Mouse (Mus musculus): Measurements from ENCODE around the gene Pmpca. TPM values are rescaled to one million over a fixed set of nuclear protein-coding genes. Genes with fewer than 3 reads are reported as not detected.

The Pmpca gene
- polyA plus RNA-seq, 1 experiment = 21.2 TPM

GRCm38 (mm10) chr2:26403306-26403705 is 14.2 kb downstream of the Pmpca start:
- DNase-seq (ENCODE audit: low read depth in 1 of 2, low spot score in 2 of 2) = no peak
- no peaks in the 10 kb centered on the region for H3K27me3 ChIP-seq (ENCODE audit: control insufficient read depth, insufficient read depth, low read length)
- H3K27ac ChIP-seq (ENCODE audit: insufficient read depth, low read length) = no peak overlapping the region
- H3K4me3 ChIP-seq (ENCODE audit: extremely low read depth, insufficient read depth, insufficient read length) = no peak overlapping the region
- H3K36me3 ChIP-seq (ENCODE audit: control insufficient read depth, insufficient read depth, low read length) = peaks cover 20% of the 10 kb centered on the region
- H3K4me1 ChIP-seq (ENCODE audit: control insufficient read depth, insufficient read depth, insufficient read length) = peaks cover 7% of the 10 kb centered on the region; the same call in 1 of the 2 replicates
- TF ChIP-seq CTCF (IDR thresholded peaks at IDR 0.05; ENCODE audit: extremely low read depth, insufficient read depth, insufficient read length, insufficient replicate concordance) = no peak
- no peak for TF ChIP-seq POLR2A (IDR thresholded peaks at IDR 0.05; ENCODE audit: low read depth, low read length)
- WGBS = 91% methylated on average over 8 of the region's 8 CpGs

GRCm38 (mm10) chr2:26408515-26409356 is 19.6 kb downstream of the Pmpca start, which contains the start of gene Inpp5e:
TSS of gene Inpp5e (minus strand) at chr2:26409203.
- Histone ChIP-seq H3K4me1 (ENCODE audit: control insufficient read depth, insufficient read depth, insufficient read length) (peaks cover 9% of the 10 kb centered on the region; the same call in 1 of the 2 replicates), H3K27ac (ENCODE audit: insufficient read depth, low read length) (peak within 1 kb of the TSS; percentile 63), H3K27me3 (ENCODE audit: control insufficient read depth, insufficient read depth, low read length) (no peaks in the 10 kb centered on the region), H3K36me3 (ENCODE audit: control insufficient read depth, insufficient read depth, low read length) (peaks cover 15% of the 10 kb centered on the region), H3K4me3 (ENCODE audit: extremely low read depth, insufficient read depth, insufficient read length) (peak within 1 kb of the TSS; percentile 94)
- TF ChIP-seq CTCF (IDR thresholded peaks at IDR 0.05; ENCODE audit: extremely low read depth, insufficient read depth, insufficient read length, insufficient replicate concordance) (peak; percentile 95), POLR2A (IDR thresholded peaks at IDR 0.05; ENCODE audit: low read depth, low read length) (peak; percentile 3; the same call in 1 of the 2 replicates)
- under 1% methylated on average over 57 of the region's 57 CpGs for WGBS
- DNase-seq (ENCODE audit: low read depth in 1 of 2, low spot score in 2 of 2) = peak; percentile 69 to 96

- TF ChIP-seq POLR2A (IDR thresholded peaks at IDR 0.05; ENCODE audit: low read depth, low read length) (no peak), CTCF (IDR thresholded peaks at IDR 0.05; ENCODE audit: extremely low read depth, insufficient read depth, insufficient read length, insufficient replicate concordance) (no peak)
- Histone ChIP-seq H3K4me1 (ENCODE audit: control insufficient read depth, insufficient read depth, insufficient read length) (peaks cover 9% of the 10 kb centered on the region; the same call in 1 of the 2 replicates), H3K4me3 (ENCODE audit: extremely low read depth, insufficient read depth, insufficient read length) (no peak overlapping the region), H3K27me3 (ENCODE audit: control insufficient read depth, insufficient read depth, low read length) (no peaks in the 10 kb centered on the region), H3K36me3 (ENCODE audit: control insufficient read depth, insufficient read depth, low read length) (peaks cover 19% of the 10 kb centered on the region), H3K27ac (ENCODE audit: insufficient read depth, low read length) (no peak overlapping the region)
- 59% methylated on average over 3 of the region's 3 CpGs for WGBS
- no peak for DNase-seq (ENCODE audit: low read depth in 1 of 2, low spot score in 2 of 2)
Observed at GRCm38 (mm10) chr2:26409362-26409761, 20.2 kb downstream of the Pmpca start.

- WGBS = 73% methylated on average over 5 of the region's 5 CpGs
- DNase-seq (ENCODE audit: low read depth in 1 of 2, low spot score in 2 of 2) = no peak
- H3K27ac ChIP-seq (ENCODE audit: insufficient read depth, low read length) = no peak overlapping the region
- peaks cover 22% of the 10 kb centered on the region for H3K36me3 ChIP-seq (ENCODE audit: control insufficient read depth, insufficient read depth, low read length)
- TF ChIP-seq POLR2A (IDR thresholded peaks at IDR 0.05; ENCODE audit: low read depth, low read length) (no peak), CTCF (IDR thresholded peaks at IDR 0.05; ENCODE audit: extremely low read depth, insufficient read depth, insufficient read length, insufficient replicate concordance) (no peak)
- no peak overlapping the region for H3K4me3 ChIP-seq (ENCODE audit: extremely low read depth, insufficient read depth, insufficient read length)
- H3K27me3 ChIP-seq (ENCODE audit: control insufficient read depth, insufficient read depth, low read length) = no peaks in the 10 kb centered on the region
- H3K4me1 ChIP-seq (ENCODE audit: control insufficient read depth, insufficient read depth, insufficient read length) = peaks cover 9% of the 10 kb centered on the region; the same call in 1 of the 2 replicates
Observed at GRCm38 (mm10) chr2:26410091-26410490, 21.0 kb downstream of the Pmpca start.

- H3K27me3 ChIP-seq (ENCODE audit: control insufficient read depth, insufficient read depth, low read length) = no peaks in the 10 kb centered on the region
- H3K36me3 ChIP-seq (ENCODE audit: control insufficient read depth, insufficient read depth, low read length) = peaks cover 31% of the 10 kb centered on the region
- no peak overlapping the region for H3K4me3 ChIP-seq (ENCODE audit: extremely low read depth, insufficient read depth, insufficient read length)
- H3K4me1 ChIP-seq (ENCODE audit: control insufficient read depth, insufficient read depth, insufficient read length) = peaks cover 9% of the 10 kb centered on the region; the same call in 1 of the 2 replicates
- 75% methylated on average over 5 of the region's 5 CpGs for WGBS
- DNase-seq (ENCODE audit: low read depth in 1 of 2, low spot score in 2 of 2) = no peak
- no peak overlapping the region for H3K27ac ChIP-seq (ENCODE audit: insufficient read depth, low read length)
- TF ChIP-seq POLR2A (IDR thresholded peaks at IDR 0.05; ENCODE audit: low read depth, low read length) (no peak), CTCF (IDR thresholded peaks at IDR 0.05; ENCODE audit: extremely low read depth, insufficient read depth, insufficient read length, insufficient replicate concordance) (no peak)
Observed at GRCm38 (mm10) chr2:26410931-26411411, 21.8 kb downstream of the Pmpca start.

GRCm38 (mm10) chr2:26417066-26417465 is 27.9 kb downstream of the Pmpca start:
- TF ChIP-seq POLR2A (IDR thresholded peaks at IDR 0.05; ENCODE audit: low read depth, low read length) (no peak), CTCF (IDR thresholded peaks at IDR 0.05; ENCODE audit: extremely low read depth, insufficient read depth, insufficient read length, insufficient replicate concordance) (no peak)
- Histone ChIP-seq H3K36me3 (ENCODE audit: control insufficient read depth, insufficient read depth, low read length) (peaks cover 48% of the 10 kb centered on the region), H3K27me3 (ENCODE audit: control insufficient read depth, insufficient read depth, low read length) (no peaks in the 10 kb centered on the region), H3K27ac (ENCODE audit: insufficient read depth, low read length) (no peak overlapping the region), H3K4me1 (ENCODE audit: control insufficient read depth, insufficient read depth, insufficient read length) (no peaks in the 10 kb centered on the region), H3K4me3 (ENCODE audit: extremely low read depth, insufficient read depth, insufficient read length) (no peak overlapping the region)
- DNase-seq (ENCODE audit: low read depth in 1 of 2, low spot score in 2 of 2) = no peak

All from spleen, adult 2 months (tissue).